Mouse (Mus musculus) CD4-positive, CD25-positive, alpha-beta regulatory T cell, adult 9 weeks (primary cell): ENCODE data around the gene Slc16a5. TPM values are rescaled to one million over a fixed set of nuclear protein-coding genes. Genes with fewer than 3 reads are reported as not detected.

ENCODE experiments used
- polyA plus RNA-seq: library from polyadenylated mRNA; unstranded; fragments of 100-300 nt; shearing (Covaris generic); gene quantifications from one replicate; pipeline ENCODE4 v1.2.1, GENCODE M21; 2017

Slc16a5 gene
- polyA plus RNA-seq: 23.6 TPM

DNA sequence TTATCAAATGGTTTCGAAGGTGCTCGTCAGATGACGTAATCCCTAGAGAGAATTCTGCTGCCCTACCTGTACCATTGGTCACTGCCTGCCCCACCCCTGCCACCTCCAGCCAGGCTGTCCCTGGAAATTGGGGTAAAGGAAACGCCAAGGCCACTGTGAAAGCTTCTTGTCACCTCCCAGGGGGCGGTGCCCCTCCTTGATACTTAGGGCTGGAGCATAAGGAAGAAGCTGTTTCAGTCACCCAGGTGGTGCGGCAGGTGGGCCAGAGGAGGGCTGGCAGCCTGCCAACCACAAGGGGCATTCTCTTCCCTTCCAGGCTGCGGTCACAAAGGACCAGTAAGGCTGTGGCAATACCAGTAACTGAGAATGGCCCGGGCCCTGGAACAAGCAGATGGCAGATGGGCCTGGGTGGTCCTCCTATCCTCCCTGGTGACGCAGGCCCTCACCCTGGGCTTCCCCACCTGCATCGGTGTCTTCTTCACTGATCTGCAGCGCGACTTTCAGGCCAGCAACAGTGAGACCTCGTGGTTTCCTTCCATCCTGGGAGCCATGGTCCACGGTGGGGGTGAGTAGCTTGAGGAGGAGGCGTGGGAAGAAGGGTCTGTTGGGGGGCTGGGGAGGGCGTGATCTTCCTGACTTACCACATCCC lies at the start of gene Slc16a5:
TSS of gene Slc16a5 (plus strand) at position 232 of the 649 bp plus-strand sequence.

DNA sequence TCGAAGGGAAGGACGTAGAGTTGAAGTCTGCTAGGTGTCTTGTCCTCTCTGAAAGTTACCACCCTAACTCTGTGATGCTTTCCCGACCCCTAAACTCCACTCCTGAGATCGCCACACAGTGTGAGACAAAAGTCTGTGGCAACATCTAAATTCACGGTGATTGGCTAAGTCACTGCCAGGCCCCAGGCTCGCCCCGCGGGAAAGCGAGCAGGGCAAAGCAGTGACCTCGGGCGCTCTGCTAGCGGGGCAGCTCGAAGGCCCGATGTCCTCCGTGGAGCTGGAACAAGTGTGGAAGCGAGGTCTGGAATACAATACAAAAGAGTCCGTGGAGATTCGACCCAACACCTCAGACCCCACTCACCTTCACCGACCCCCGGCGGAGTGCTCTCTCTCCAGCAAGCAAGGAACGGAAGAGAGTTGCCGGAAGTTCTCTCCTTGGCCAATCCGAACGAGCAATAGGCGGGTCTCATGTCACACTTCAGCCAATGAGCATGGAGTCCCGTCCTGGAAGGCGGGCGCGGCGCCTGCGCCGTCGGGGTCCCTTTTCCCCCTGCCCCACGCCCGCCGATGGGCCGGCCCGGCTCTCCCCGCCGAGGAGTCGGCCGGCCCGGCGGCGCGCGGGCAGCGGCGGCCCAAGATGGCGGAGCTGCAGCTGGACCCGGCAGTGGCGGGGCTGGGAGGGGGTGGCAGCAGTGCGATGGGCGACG lies 42.6 kb upstream of the Slc16a5 start, which contains the start of the genes Atp5h and Kctd2:
TSS of gene Atp5h (minus strand) at position 432 of the 707 bp plus-strand sequence.
TSS of gene Kctd2 (plus strand) at position 598 of the 707 bp plus-strand sequence.

DNA sequence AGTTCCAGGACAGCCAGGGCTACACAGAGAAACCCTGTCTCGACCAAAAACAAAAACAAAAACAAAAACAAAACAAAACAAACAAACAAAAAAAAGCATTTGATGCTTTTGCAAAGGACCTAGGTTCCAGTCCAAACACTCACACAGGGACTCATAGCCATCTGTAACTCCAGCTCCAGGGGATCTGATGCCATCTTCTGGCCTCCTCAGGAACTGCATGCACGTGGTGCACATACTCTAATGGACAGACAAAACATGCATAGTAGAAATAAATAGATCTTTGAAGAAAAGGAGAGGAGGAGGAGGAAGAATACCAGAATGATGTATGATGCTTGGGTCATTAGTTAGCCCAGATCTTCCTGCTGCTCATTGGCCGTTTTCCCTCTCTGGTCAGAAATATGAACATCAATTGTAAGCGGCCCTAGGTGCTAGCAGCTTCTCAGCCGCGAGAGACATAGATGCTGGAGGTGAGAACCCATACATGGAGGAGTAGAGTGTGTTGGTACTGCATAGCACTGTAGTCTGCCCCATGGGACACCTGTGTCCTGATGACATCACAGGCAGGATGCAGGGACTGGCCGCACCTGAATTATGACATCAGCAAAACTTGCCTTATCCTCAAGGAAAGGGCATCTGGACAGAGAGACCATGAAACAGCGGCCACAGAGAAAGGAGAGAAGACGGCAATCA lies 22.2 kb upstream of the Slc16a5 start, which contains the start of gene Trim80:
TSS of gene Trim80 (plus strand) at position 640 of the 690 bp plus-strand sequence.

DNA sequence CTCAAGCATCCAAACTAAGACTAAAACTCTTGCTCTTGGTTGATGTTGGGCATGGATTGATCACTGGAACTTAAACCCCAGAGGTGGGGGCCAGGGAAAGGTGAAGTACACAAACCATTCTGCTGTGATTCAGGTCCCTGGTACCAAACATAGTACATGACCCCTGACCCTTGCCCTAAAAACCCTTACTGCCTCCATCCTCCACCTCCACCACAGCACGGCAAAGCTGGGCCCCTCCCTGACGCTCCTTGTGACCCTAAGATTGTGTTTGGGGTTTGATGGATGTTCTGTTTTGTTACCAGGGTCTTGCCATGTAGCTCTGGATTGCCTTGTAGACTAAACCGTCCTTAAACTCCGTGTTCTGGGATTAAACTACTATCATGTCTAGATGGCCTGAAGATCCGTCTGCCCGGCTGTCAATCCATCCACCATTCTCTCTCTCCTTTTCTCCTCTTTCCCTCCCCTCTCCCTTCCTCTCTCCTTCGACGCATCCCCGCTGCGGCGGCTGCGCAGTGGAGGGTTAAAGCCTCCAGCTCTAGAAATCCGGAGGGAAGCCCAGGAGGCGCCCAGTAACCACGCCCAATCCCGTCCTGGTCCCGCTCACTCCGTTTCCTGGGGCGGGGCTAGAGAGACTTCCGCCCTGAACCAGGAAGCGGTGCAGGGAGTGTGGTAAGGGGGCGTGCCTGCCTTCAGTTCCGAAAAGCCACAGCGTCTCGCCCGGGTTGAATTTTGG lies 12.9 kb downstream of the Slc16a5 start, which contains the start of gene Armc7:
TSS of gene Armc7 (plus strand) at position 643 of the 733 bp plus-strand sequence.

DNA sequence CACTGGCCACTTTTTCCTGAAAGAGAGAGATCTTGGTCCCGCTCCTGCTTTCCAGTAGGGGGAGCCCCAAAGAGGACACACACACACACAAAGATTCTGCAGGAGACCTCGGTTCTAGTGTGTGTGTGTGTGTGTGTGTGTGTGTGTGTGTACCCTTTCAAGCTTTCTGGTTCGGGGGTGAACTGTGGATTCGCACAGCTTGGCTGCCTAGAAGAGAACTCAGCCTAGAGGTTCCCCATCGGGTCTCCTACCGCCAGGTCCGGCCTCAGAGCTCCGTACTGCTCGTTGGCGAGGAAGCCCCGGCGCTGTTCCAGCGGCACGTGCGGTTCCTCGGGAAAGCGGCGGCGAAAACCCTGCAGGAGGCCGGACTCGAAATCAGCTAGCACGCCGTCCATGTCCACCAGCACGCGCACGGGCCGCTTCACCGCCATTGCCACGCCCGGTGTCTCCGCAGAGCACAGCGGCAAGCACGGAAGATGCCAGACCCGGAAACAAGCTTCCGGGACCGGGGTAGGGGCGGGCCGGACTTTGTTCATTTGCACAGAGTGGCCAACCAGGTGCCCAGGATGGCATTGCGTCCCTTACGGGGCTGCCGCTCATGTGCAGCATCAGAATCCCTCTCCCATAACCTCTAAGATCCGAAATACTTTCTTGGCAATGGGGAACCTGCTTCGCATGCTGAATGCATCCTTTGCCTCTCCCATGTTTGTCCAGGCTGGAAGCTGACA lies 29.2 kb downstream of the Slc16a5 start, which contains the start of gene Nt5c:
TSS of gene Nt5c (minus strand) at position 507 of the 728 bp plus-strand sequence.

DNA sequence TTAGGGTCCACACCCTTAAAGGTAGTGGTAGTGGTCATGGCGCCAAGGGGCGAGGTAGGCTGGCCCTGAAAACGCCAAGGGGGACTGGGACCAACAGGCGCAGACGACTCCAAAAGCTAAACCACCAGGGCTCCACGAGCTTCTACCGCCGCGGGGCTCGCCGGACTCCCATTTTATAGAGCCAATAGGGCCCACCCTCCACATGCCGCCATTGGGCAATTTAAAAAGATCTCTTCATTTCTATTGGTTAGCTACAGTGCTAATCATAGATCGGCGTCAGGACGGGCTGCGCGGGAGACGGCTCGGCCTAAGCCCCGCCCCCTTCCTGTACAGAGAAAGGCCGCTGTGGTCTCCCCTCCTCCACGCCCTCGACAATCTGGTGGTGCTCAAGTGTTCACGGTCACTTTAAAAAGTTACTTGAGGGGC lies 52.0 kb downstream of the Slc16a5 start, which contains the start of gene Jpt1:
TSS of gene Jpt1 (minus strand) at position 150 of the 426 bp plus-strand sequence.

Other genes starting within 250 kb of the Slc16a5 start
- not detected for gene Grin2c, start 195.2 kb upstream of the Slc16a5 start, polyA plus RNA-seq
- 44.7 TPM for gene Fdxr, start 185.4 kb upstream of the Slc16a5 start, polyA plus RNA-seq
- gene Fads6, start 164.8 kb upstream of the Slc16a5 start, polyA plus RNA-seq: 1.6 TPM
- not detected for gene Otop2, start 155.3 kb upstream of the Slc16a5 start, polyA plus RNA-seq
- not detected for gene Ush1g, start 140.4 kb upstream of the Slc16a5 start, polyA plus RNA-seq
- gene Otop3, start 127.7 kb upstream of the Slc16a5 start, polyA plus RNA-seq: not detected
- 16.5 TPM for gene Hid1, start 94.7 kb upstream of the Slc16a5 start, polyA plus RNA-seq
- not detected for gene Cdr2l, start 80.6 kb upstream of the Slc16a5 start, polyA plus RNA-seq
- 206 TPM for gene Mrpl58, start 58.7 kb upstream of the Slc16a5 start, polyA plus RNA-seq
- 760 TPM for gene Atp5h, start 42.5 kb upstream of the Slc16a5 start, polyA plus RNA-seq
- 4.4 TPM for gene Kctd2, start 42.3 kb upstream of the Slc16a5 start, polyA plus RNA-seq
- gene Trim80, start 21.9 kb upstream of the Slc16a5 start, polyA plus RNA-seq: not detected
- 115 TPM for gene Armc7, start 13.2 kb downstream of the Slc16a5 start, polyA plus RNA-seq
- 388 TPM for gene Nt5c, start 29.4 kb downstream of the Slc16a5 start, polyA plus RNA-seq
- 645 TPM for gene Jpt1, start 51.9 kb downstream of the Slc16a5 start, polyA plus RNA-seq
- gene Sumo2, start 73.8 kb downstream of the Slc16a5 start, polyA plus RNA-seq: 775 TPM
- 95.7 TPM for gene Nup85, start 102.0 kb downstream of the Slc16a5 start, polyA plus RNA-seq
- 68.3 TPM for gene Mrps7, start 141.5 kb downstream of the Slc16a5 start, polyA plus RNA-seq
- gene Gga3, start 141.6 kb downstream of the Slc16a5 start, polyA plus RNA-seq: 71.5 TPM
- gene Mif4gd, start 150.5 kb downstream of the Slc16a5 start, polyA plus RNA-seq: 198 TPM
- 70.8 TPM for gene Slc25a19, start 165.8 kb downstream of the Slc16a5 start, polyA plus RNA-seq
- gene Grb2, start 246.1 kb downstream of the Slc16a5 start, polyA plus RNA-seq: 10.7 TPM